Mouse (Mus musculus) kidney, postnatal 0 days (tissue): ENCODE data around the gene Zfp382. TPM values are rescaled to one million over a fixed set of nuclear protein-coding genes. Genes with fewer than 3 reads are reported as not detected.

ENCODE experiments used
- ATAC-seq: fragments of 200-750 bp; cut with Nextera tagmentation; replicated peaks from 2 replicates; pipeline ENCODE4 v1.8.0; 2017; ENCODE audit warnings: low read depth, moderate number of reproducible peaks, moderate TSS enrichment, moderate library complexity; ENCODE audit not compliant: low FRiP score
- DNase-seq: peaks from one replicate; pipeline ENCODE4 v3.0.0-alpha.2; 2016; ENCODE audit warnings: low spot score
- H3K27ac ChIP-seq: fragments of 300-500 bp; sonication (generic); 2 replicates; pipeline ENCODE4 v1.5.1; 2014; ENCODE audit warnings: mild to moderate bottlenecking
- H3K27me3 ChIP-seq: fragments of 300-500 bp; sonication (generic); 2 replicates; pipeline ENCODE4 v1.6.1; 2014; ENCODE audit warnings: low read length, mixed read lengths; ENCODE audit not compliant: insufficient read depth
- H3K36me3 ChIP-seq: fragments of 300-500 bp; sonication (generic); 2 replicates; pipeline ENCODE4 v1.6.1; 2014; ENCODE audit warnings: low read length, mixed read lengths; ENCODE audit not compliant: insufficient read depth
- H3K4me1 ChIP-seq: fragments of 300-500 bp; sonication (generic); replicated peaks from 2 replicates; pipeline ENCODE4 v1.6.1; 2014; ENCODE audit warnings: antibody characterized with exemption, low read length, mixed read lengths; ENCODE audit not compliant: insufficient read depth
- H3K4me2 ChIP-seq: fragments of 300-500 bp; sonication (generic); 2 replicates; pipeline ENCODE4 v1.6.1; 2014; ENCODE audit warnings: mild to moderate bottlenecking, low read length, moderate library complexity, mixed read lengths
- H3K4me3 ChIP-seq: fragments of 300-500 bp; sonication (generic); replicated peaks from 2 replicates; pipeline ENCODE4 v1.5.1; 2014; ENCODE audit warnings: low read depth, low read length
- H3K9ac ChIP-seq: fragments of 300-500 bp; sonication (generic); 2 replicates; pipeline ENCODE4 v1.6.1; 2014; ENCODE audit warnings: low read depth, low read length
- H3K9me3 ChIP-seq: fragments of 300-500 bp; sonication (generic); replicated peaks from 2 replicates; pipeline ENCODE4 v1.6.1; 2016; ENCODE audit warnings: low read length, inconsistent platforms, mixed read lengths
- CTCF ChIP-seq: IDR thresholded peaks from 2 replicates; pipeline ENCODE4 v1.5.1; 2016; ENCODE audit warnings: antibody characterized with exemption, low read depth, mild to moderate bottlenecking, moderate library complexity
- WGBS: fragments of 180-500 bp; shearing (Covaris S2); extraction: QIAGEN DNeasy Blood & Tissue Kit; methylation state at CpG from one replicate; pipeline ENCODE4 v1.1.7; 2014; 5-methylcytosine and 5-hydroxymethylcytosine counted together
- polyA plus RNA-seq: library from polyadenylated mRNA; unstranded; fragments of >200 nt; fragmentation: Nextera tagmentation; extraction: Ambion mirVana; gene quantifications from 2 replicates; pipeline ENCODE4 v1.2.1, GENCODE M21; 2015

Zfp382 gene
- 4.9 and 5.5 TPM in 2 replicates for polyA plus RNA-seq

GRCm38 (mm10) chr7:30121308-30122187, at the start of gene Zfp382:
Zfp382 (plus strand) TSS chr7:30121942.
- DNase-seq = peak; percentile 95
- H3K36me3 ChIP-seq = 0 out of 2 replicates have a peak, but pooled peaks cover 4% of the 10 kb centered on the region

GRCm38 (mm10) chr7:30072146-30073028, 49.4 kb upstream of the Zfp382 start, which contains the start of gene Zfp82:
Zfp82 (minus strand) TSS chr7:30072900.
- peak within 1 kb of the TSS; percentile 97 for H3K4me2 ChIP-seq

More at GRCm38 (mm10) chr7:30121308-30122187, at the start of gene Zfp382:
- peak; percentile 93 for ATAC-seq
- Histone ChIP-seq H3K4me1 (no peaks in the 10 kb centered on the region), H3K9ac (peak within 1 kb of the TSS; percentile 53), H3K4me2 (peak within 1 kb of the TSS; percentile 84), H3K4me3 (peak within 1 kb of the TSS; percentile 64), H3K27ac (peak within 1 kb of the TSS; percentile 21), H3K9me3 (no peaks in the 10 kb centered on the region), H3K27me3 (no peaks in the 10 kb centered on the region)
- TF ChIP-seq CTCF = no peak
- WGBS = under 1% methylated on average over 61 of the region's 61 CpGs

GRCm38 (mm10) chr7:30086524-30086923, 35.2 kb upstream of the Zfp382 start:
- H3K4me2 ChIP-seq = no peak overlapping the region
- TF ChIP-seq CTCF = no peak
- no peaks in the 10 kb centered on the region for H3K9me3 ChIP-seq
- ATAC-seq (no peak), DNase-seq (no peak)
- WGBS = 83% methylated on average over 9 of the region's 9 CpGs
- H3K4me1 ChIP-seq = peaks cover 13% of the 10 kb centered on the region; the same call in 1 of the 2 replicates
- no peaks in the 10 kb centered on the region for H3K27me3 ChIP-seq
- H3K27ac ChIP-seq = no peak overlapping the region
- no peak overlapping the region for H3K9ac ChIP-seq
- H3K4me3 ChIP-seq = no peak overlapping the region
- 0 out of 2 replicates have a peak, but pooled peaks cover 11% of the 10 kb centered on the region for H3K36me3 ChIP-seq

More at GRCm38 (mm10) chr7:30072146-30073028, 49.4 kb upstream of the Zfp382 start, which contains the start of gene Zfp82:
- ATAC-seq = peak; percentile 78
- Histone ChIP-seq H3K4me3 (peak within 1 kb of the TSS; percentile 70), H3K9ac (peak within 1 kb of the TSS; percentile 63), H3K27me3 (no peaks in the 10 kb centered on the region), H3K9me3 (no peaks in the 10 kb centered on the region), H3K4me1 (no peaks in the 10 kb centered on the region), H3K36me3 (peaks cover 5% of the 10 kb centered on the region; the same call in 1 of the 2 replicates), H3K27ac (no peak within 1 kb of the TSS)
- under 1% methylated on average over 50 of the region's 50 CpGs for whole genome bisulfite sequencing
- peak; percentile 91 for DNase-seq
- no peak for TF ChIP-seq CTCF

GRCm38 (mm10) chr7:30089405-30089804, 32.3 kb upstream of the Zfp382 start:
- no peaks in the 10 kb centered on the region for H3K27me3 ChIP-seq
- 7% methylated on average over 6 of the region's 6 CpGs for WGBS
- H3K36me3 ChIP-seq = 0 out of 2 replicates have a peak, but pooled peaks cover 10% of the 10 kb centered on the region
- no peaks in the 10 kb centered on the region for H3K9me3 ChIP-seq
- H3K27ac ChIP-seq = no peak overlapping the region
- no peak for DNase-seq
- H3K9ac ChIP-seq = peak overlapping the region; percentile 67
- peak overlapping the region; percentile 81 for H3K4me2 ChIP-seq
- no peak for ATAC-seq
- peaks cover 15% of the 10 kb centered on the region; the same call in 1 of the 2 replicates for H3K4me1 ChIP-seq
- TF ChIP-seq CTCF = no peak
- peak overlapping the region; percentile 60 for H3K4me3 ChIP-seq

- H3K4me1 ChIP-seq = peaks cover 15% of the 10 kb centered on the region; the same call in 1 of the 2 replicates
- peak within 1 kb of the TSS; percentile 67 for H3K9ac ChIP-seq
- peak within 1 kb of the TSS; percentile 60 for H3K4me3 ChIP-seq
- TF ChIP-seq CTCF = no peak
- ATAC-seq (peak; percentile 93), DNase-seq (peak; percentile 99)
- H3K27me3 ChIP-seq = no peaks in the 10 kb centered on the region
- 0 out of 2 replicates have a peak, but pooled peaks cover 2% of the 10 kb centered on the region for H3K36me3 ChIP-seq
- peak within 1 kb of the TSS; percentile 68 for H3K27ac ChIP-seq
- H3K4me2 ChIP-seq = peak within 1 kb of the TSS; percentile 81
- WGBS = under 1% methylated on average over 40 of the region's 40 CpGs
- no peaks in the 10 kb centered on the region for H3K9me3 ChIP-seq
These were observed 31.4 kb upstream of the Zfp382 start, which contains the start of the genes Gm26920 and Zfp566 for GRCm38 (mm10) chr7:30090092-30090969. Gm26920 (minus strand) TSS chr7:30090410. Zfp566 (minus strand) TSS chr7:30090527.
